In the genomic region with DNA sequence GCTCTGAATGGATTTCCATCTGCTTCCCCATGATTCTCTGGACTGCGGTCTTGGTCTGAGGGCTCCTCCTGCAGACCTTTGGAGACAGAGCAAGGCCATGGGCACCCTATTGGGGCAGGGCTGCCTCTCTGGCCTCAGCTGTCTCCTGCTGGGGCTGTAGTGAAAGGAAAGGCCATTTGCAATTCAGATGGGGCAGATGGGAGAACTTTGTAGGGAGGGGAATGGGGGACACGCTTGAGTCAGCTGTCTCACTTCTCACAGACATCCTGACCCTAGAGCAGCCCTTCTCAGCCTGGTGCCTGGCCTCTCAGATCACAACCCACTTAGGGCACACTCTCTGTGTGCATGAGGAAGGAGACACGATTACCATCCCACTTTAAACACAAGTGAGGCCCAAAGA, we compare ENCODE assay signal across 18 mouse cellular contexts.
DNase-seq lines count a peak whose midpoint lies in the region; ATAC-seq and TF ChIP-seq lines count a peak whose summit lies in the region.
"Had no signal": no experiment of that assay in that cellular context is flagged by ENCODE, and none has a peak within 500 bp of the region (broad histone marks: within the 10 kb centered on the region; RNA-seq: fewer than 3 reads in every experiment).

No protein-coding gene starts in this region.

- 33% methylated on average over 3 of the region's 3 CpGs for WGBS in forebrain, embryonic 10.5 days
- WGBS in forebrain, embryonic 14.5 days: 31% methylated on average over 3 of the region's 3 CpGs
- 20% methylated on average over 3 of the region's 3 CpGs for WGBS in midbrain, embryonic 10.5 days
- 22% methylated on average over 3 of the region's 3 CpGs for WGBS in midbrain, embryonic 16.5 days
- 7% methylated on average over 3 of the region's 3 CpGs for WGBS in midbrain, embryonic 14.5 days

- TF ChIP-seq POLR2A in brain, embryonic 14.5 days (IDR thresholded peaks at IDR 0.05; ENCODE audit: borderline replicate concordance, extremely low read depth, insufficient read depth, insufficient read length, poor library complexity, severe bottlenecking): no peak

- H3K36me3 ChIP-seq in forebrain, embryonic 10.5 days (replicated peaks): no peaks in the 10 kb centered on the region
- H3K36me3 ChIP-seq in forebrain, embryonic 14.5 days (ENCODE audit: control insufficient read depth, insufficient read depth, low read length): no peaks in the 10 kb centered on the region
- no peaks in the 10 kb centered on the region for H3K36me3 ChIP-seq in midbrain, embryonic 10.5 days
- no peaks in the 10 kb centered on the region for H3K36me3 ChIP-seq in midbrain, embryonic 16.5 days (ENCODE audit: control insufficient read depth, insufficient read depth, low read length)
- H3K36me3 ChIP-seq in midbrain, embryonic 14.5 days (ENCODE audit: control insufficient read depth, insufficient read depth, low read length): no peaks in the 10 kb centered on the region
- H3K36me3 ChIP-seq: embryonic facial prominence, embryonic 10.5 days; G1E; liver, embryonic 15.5 days had no signal

- no peak for DNase-seq in forebrain, embryonic 10.5 days (ENCODE audit: extremely low spot score, low spot score)
- no peak for DNase-seq in forebrain, embryonic 14.5 days (ENCODE audit: low spot score)
- peak; percentile 56 for DNase-seq in midbrain, embryonic 10.5 days (ENCODE audit: low spot score)
- DNase-seq in brain, embryonic 14.5 days (ENCODE audit: low read depth): peak; percentile 64
- DNase-seq in midbrain, embryonic 14.5 days: peak; percentile 35
- no peak for DNase-seq in urinary bladder, postnatal 14 days (ENCODE audit: low spot score)
- DNase-seq in layer of hippocampus, adult 8-10 months (ENCODE audit: low spot score in 2 of 2): no peak
- DNase-seq: adrenal gland, postnatal 10 days; cerebellum, adult 8-10 months; kidney, adult 8-10 months; lung, postnatal 10 days; thymus, postnatal 4 days had no signal

- H3K4me3 ChIP-seq in forebrain, embryonic 10.5 days: no peak overlapping the region
- no peak overlapping the region for H3K4me3 ChIP-seq in forebrain, embryonic 14.5 days (ENCODE audit: low read depth, low read length)
- no peak overlapping the region for H3K4me3 ChIP-seq in midbrain, embryonic 10.5 days
- no peak overlapping the region for H3K4me3 ChIP-seq in midbrain, embryonic 16.5 days (ENCODE audit: low read depth, low read length)
- no peak overlapping the region for H3K4me3 ChIP-seq in midbrain, embryonic 14.5 days (replicated peaks; ENCODE audit: low read depth, low read length)
- H3K4me3 ChIP-seq: embryonic facial prominence, embryonic 10.5 days; erythroblast, embryonic 14.5 days; liver, embryonic 15.5 days; megakaryocyte, embryonic 14.5 days had no signal

- TF ChIP-seq CTCF in brain, embryonic 14.5 days (IDR thresholded peaks at IDR 0.05; ENCODE audit: borderline replicate concordance, extremely low read depth, insufficient read depth, insufficient read length): no peak

- H3K4me2 ChIP-seq in forebrain, embryonic 14.5 days (ENCODE audit: low read length): no peak overlapping the region
- H3K4me2 ChIP-seq in midbrain, embryonic 16.5 days (ENCODE audit: low read length): no peak overlapping the region
- H3K4me2 ChIP-seq in midbrain, embryonic 14.5 days (ENCODE audit: low read length): no peak overlapping the region
- H3K4me2 ChIP-seq: liver, embryonic 15.5 days had no signal

- no peak for ATAC-seq in forebrain, embryonic 14.5 days
- ATAC-seq in midbrain, embryonic 16.5 days: no peak
- ATAC-seq in midbrain, embryonic 14.5 days (ENCODE audit: low FRiP score, low TSS enrichment): no peak; the same call in 1 of the 2 replicates

- H3K9me3 ChIP-seq in forebrain, embryonic 10.5 days: no peaks in the 10 kb centered on the region
- no peaks in the 10 kb centered on the region for H3K9me3 ChIP-seq in forebrain, embryonic 14.5 days (replicated peaks; ENCODE audit: control insufficient read depth, low read length)
- H3K9me3 ChIP-seq in midbrain, embryonic 10.5 days (replicated peaks): no peaks in the 10 kb centered on the region
- no peaks in the 10 kb centered on the region for H3K9me3 ChIP-seq in midbrain, embryonic 16.5 days (replicated peaks; ENCODE audit: control insufficient read depth, low read length, poor library complexity, severe bottlenecking)
- no peaks in the 10 kb centered on the region for H3K9me3 ChIP-seq in midbrain, embryonic 14.5 days (ENCODE audit: control insufficient read depth, low read length)
- H3K9me3 ChIP-seq: embryonic facial prominence, embryonic 10.5 days; G1E; liver, embryonic 15.5 days; megakaryocyte, embryonic 14.5 days had no signal

- H3K4me1 ChIP-seq in forebrain, embryonic 10.5 days: peaks cover 26% of the 10 kb centered on the region
- H3K4me1 ChIP-seq in forebrain, embryonic 14.5 days (ENCODE audit: control insufficient read depth, insufficient read depth, low read length): no peaks in the 10 kb centered on the region
- H3K4me1 ChIP-seq in midbrain, embryonic 10.5 days: peaks cover 37% of the 10 kb centered on the region
- peaks cover 7% of the 10 kb centered on the region; the same call in 1 of the 2 replicates for H3K4me1 ChIP-seq in midbrain, embryonic 16.5 days (ENCODE audit: control insufficient read depth, insufficient read depth, low read length)
- H3K4me1 ChIP-seq in midbrain, embryonic 14.5 days (ENCODE audit: control insufficient read depth, insufficient read depth, low read length): peaks cover 20% of the 10 kb centered on the region; the same call in 1 of the 2 replicates
- H3K4me1 ChIP-seq: liver, embryonic 15.5 days; megakaryocyte, embryonic 14.5 days had no signal

- H3K9ac ChIP-seq in forebrain, embryonic 14.5 days (ENCODE audit: low read length): no peak overlapping the region
- no peak overlapping the region for H3K9ac ChIP-seq in midbrain, embryonic 16.5 days (ENCODE audit: low read depth, low read length)
- H3K9ac ChIP-seq in midbrain, embryonic 14.5 days (replicated peaks; ENCODE audit: low read length): no peak overlapping the region
- H3K9ac ChIP-seq: liver, embryonic 15.5 days had no signal

- H3K27me3 ChIP-seq in forebrain, embryonic 10.5 days (ENCODE audit: poor library complexity, severe bottlenecking): peaks cover 57% of the 10 kb centered on the region
- 0 out of 2 replicates have a peak, but pooled peaks cover 3% of the 10 kb centered on the region for H3K27me3 ChIP-seq in forebrain, embryonic 14.5 days (replicated peaks; ENCODE audit: control insufficient read depth, insufficient read depth, low read length)
- H3K27me3 ChIP-seq in midbrain, embryonic 10.5 days (ENCODE audit: low read depth, poor library complexity, severe bottlenecking): peaks cover 49% of the 10 kb centered on the region
- H3K27me3 ChIP-seq in midbrain, embryonic 16.5 days (ENCODE audit: control insufficient read depth, insufficient read depth, low read depth, low read length): no peaks in the 10 kb centered on the region
- H3K27me3 ChIP-seq in midbrain, embryonic 14.5 days (ENCODE audit: control insufficient read depth, insufficient read depth, low read length): no peaks in the 10 kb centered on the region

- peak overlapping the region; percentile 20; the same call in 1 of the 2 replicates for H3K27ac ChIP-seq in forebrain, embryonic 10.5 days
- no peak overlapping the region for H3K27ac ChIP-seq in forebrain, embryonic 14.5 days (ENCODE audit: low read depth, low read length)
- peak overlapping the region; percentile 73 for H3K27ac ChIP-seq in midbrain, embryonic 10.5 days (replicated peaks)
- H3K27ac ChIP-seq in midbrain, embryonic 16.5 days (ENCODE audit: low read length): no peak overlapping the region
- H3K27ac ChIP-seq in midbrain, embryonic 14.5 days (replicated peaks; ENCODE audit: low read depth, low read length): peak overlapping the region; percentile 41; the same call in 1 of the 2 replicates
- H3K27ac ChIP-seq: embryonic facial prominence, embryonic 10.5 days; liver, embryonic 15.5 days had no signal

Comparison
In these comparisons a context has a peak if more than half of its experiments do, and no peak if none do; other contexts are left out.
1. H3K27ac ChIP-seq: peak in forebrain, embryonic 10.5 days (single experiment), midbrain, embryonic 10.5 days (single experiment) and midbrain, embryonic 14.5 days (single experiment); none in forebrain, embryonic 14.5 days (single experiment) and midbrain, embryonic 16.5 days (single experiment).
2. DNase-seq: peak in midbrain, embryonic 10.5 days (single experiment), brain, embryonic 14.5 days (single experiment) and midbrain, embryonic 14.5 days (single experiment); none in forebrain, embryonic 10.5 days (single experiment), forebrain, embryonic 14.5 days (single experiment), urinary bladder, postnatal 14 days (single experiment) and layer of hippocampus, adult 8-10 months (0 of 2).